Mouse (Mus musculus) left cerebral cortex, postnatal 4 days (tissue): Measurements from ENCODE around the gene Wnt1. TPM values are rescaled to one million over a fixed set of nuclear protein-coding genes. Genes with fewer than 3 reads are reported as not detected.

Experiments used
- DNase-seq: peaks from one replicate; pipeline ENCODE4 v3.0.0-alpha.2; 2022
- intact Hi-C: fragments of 180-260 bp; cut with DNase I; formaldehyde crosslinking; loops from one replicate; pipeline ENCODE4 v1.15.1; 2025
- total RNA-seq, 2 experiments: library from RNA; stranded (reverse); gene quantifications; 2 replicates each; pipeline ENCODE4 v1.2.3; 2021

Wnt1 gene
- total RNA-seq, 2 experiments from 2014 or later = not detected

DNA sequence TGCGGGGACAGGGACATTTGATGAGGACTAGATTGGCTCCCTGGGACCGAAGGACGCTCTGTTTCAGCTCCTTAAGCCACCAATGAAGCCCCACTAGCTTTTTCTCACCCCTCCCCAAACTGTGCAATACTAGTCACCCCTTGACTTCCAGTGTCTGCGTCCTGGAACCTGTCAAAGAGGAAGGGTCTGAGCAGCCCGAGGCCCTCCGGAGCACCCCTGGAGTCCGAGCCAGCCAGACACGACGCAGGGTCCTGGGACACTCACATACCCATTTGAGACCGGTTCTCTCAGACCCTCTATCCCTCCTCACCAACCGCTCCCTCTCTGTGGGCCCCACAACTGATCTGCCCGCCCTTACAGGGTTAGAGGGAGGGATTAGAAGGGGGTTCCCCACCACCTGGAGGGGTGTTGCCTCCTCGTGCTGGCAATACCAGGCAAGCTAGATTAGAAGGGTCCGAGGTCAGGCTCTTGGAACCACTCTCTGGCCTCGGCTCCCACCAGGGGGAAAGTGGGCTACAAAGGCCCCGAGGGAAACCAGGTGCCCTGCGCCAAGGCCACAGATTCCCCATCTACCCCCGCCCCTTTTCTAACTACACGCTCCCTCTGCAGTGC lies 12.5 kb upstream of the Wnt1 start:
- intact Hi-C loops = no loop called here
- DNase-seq = no peak

DNA sequence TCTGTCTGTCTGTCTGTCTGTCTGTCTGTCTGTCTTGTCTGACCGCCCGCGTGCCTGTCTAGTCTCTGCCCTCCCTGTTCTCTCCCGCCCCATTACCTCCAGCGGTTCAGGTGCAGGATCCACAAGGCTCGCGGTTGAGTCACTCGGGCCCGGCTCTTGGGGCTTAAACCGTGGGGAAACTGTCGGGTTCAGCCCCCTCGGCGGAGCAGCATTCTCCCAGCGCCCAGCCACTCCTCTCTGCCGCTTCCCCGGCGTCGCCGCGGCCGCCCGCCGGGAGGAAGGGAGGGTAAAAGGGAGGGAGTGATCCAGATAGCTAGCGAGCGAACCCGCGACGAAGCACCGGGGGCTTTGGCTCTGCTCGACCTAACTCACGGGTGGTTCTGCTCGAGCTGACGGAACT lies 11.9 kb upstream of the Wnt1 start, which contains the start of gene Wnt10b:
Wnt10b (minus strand) TSS at position 389 of the 400 bp plus-strand sequence.
- intact Hi-C loops = no loop called here
- no peak for DNase-seq

DNA sequence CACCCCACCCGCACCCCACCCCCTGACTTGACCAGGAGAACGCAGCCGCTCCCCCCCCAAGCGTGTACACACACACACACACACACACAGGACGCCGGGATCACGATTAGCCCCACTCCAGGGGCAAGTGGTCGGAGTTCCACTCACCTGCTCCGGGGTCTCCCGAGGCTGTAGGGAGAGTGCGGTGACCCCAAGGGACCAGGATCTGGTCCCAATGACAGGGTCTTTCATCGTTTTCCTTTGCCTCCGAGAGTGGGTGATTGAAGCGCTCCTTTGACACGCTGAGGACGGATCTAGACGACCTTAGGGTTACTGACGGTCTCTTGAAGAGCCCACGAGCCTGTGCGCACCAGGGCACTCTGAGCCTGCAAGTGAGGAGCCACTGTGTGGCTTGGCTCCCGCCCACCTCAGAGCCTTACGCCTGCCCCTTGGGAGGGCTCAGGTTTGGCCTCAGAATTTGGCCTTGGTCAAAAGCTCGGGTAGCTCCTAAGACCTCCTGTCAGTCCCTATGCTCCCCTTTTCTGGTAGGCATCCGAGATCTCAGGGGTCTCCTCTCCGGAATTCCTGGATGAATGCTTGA lies 11.4 kb upstream of the Wnt1 start:
- DNase-seq = no peak
- intact Hi-C loops = no loop called here

DNA sequence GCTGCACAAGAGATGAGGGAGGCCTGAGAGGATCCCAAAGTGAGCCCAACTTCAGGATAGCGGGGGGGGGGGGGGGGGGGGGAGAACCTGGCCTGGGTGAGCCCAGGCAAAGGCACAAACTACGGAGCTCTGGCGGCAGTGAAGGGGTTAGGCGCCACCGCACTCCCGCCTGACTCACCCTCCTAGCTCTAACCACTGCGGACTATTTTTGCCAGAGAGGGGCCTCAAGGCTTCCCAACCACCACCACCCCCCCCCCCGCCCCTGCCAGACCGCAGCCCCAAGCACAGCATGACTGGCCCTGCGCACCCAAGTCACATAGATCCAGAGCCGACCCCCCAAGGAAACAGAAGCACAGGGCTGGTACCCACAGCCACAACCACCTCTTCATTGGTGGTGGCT lies 10.9 kb upstream of the Wnt1 start:
- intact Hi-C loops = no loop called here
- no peak for DNase-seq

DNA sequence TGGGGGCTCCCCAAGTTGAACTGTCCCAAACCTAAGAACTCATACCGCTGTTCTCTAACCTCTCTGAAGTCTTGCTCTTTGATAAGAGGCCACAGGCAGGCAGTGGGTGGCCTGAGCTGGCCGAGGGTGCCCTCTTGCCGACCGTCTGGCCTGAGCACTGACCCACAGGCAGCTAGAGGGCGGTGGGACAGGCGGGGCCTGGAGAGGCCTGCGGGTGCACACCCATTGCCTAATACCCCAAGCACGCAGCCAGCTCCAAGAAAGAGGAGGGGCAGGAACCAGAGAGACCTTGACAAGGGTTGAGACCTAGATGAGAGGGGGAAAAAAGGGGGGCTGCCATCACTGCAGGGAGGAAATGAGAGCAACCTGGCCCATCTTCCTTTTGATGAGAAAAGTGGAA lies 9.6 kb upstream of the Wnt1 start:
- intact Hi-C loops = no loop called here
- no peak for DNase-seq

DNA sequence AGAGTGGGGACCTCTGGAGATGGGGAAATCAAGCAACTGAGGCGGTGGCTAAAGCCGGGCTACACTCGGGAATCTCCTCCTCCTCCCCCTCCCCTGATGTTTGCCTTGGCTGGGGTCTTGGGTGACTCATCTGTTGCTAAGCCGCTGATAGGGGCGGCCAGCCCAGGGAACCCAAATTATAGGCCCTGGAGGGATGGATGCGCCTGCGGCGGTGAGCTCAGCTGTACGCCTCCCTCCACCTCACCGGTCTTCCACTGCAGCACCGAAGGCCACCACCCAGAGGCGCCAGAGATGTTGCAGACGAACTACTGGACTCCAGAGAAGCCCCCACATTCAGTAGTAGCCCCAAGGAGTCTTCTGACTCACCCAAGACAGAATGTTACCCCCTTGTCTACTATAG lies 9.1 kb upstream of the Wnt1 start:
- intact Hi-C loops = no loop called here
- DNase-seq = no peak

DNA sequence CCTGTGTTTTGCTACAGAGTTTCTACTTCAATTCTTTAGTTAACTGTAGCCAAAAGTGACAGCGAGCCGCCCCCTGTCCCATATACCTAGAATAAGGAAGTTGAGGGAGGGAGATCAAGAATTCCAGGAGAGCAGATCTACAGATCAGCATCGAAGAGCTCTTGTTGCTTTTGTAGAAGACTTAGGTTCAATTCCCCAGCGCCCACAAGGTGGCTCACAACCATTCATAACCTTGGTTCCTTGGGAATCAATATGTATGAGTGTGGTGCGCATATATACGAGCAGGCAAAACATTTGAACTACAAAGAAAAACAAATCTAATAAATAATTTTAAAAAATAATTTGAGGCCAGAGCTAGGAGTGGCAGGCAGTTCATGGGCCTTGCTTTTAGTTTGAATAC lies 8.5 kb upstream of the Wnt1 start:
- intact Hi-C loops = no loop called here
- DNase-seq = no peak

DNA sequence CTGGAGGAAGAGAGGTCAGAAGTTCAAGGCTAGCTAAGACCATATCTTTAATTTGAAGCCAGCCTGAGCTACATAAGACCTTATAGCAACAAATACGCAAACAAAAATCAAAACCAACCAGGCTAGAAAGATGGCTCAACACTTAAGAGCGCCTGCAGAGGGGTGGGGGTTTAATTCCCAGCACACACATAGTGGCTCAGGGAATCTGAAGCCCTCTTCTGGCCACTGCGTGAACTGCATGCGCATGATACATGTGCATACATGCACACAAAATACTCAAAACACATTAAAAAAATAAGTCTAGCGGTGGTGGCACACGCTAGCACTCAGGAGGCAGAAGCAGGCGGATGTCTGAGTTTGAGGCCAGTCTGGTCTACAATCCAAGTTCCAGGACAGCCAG lies 3.9 kb upstream of the Wnt1 start:
- intact Hi-C loops = no loop called here
- no peak for DNase-seq

DNA sequence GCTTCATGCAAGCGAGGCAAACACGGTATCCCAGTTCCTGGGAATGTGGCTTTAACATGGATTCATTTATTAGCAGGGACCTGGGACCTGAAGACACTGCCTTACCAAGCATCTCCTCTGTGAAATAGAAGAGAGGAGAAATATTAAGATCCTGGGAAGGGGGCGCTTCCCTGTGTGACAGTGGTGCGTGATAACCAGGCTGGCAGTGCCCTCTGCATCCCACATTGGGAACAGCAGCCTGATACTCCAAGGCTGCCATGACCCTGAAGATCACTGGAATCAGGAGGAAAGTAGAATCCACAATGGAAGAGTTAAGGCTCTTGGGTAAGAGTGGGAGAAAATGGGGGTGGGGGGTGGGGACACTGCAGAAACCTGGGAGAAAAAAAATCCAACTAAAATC lies 1.7 kb upstream of the Wnt1 start:
- no peak for DNase-seq
- intact Hi-C loops = no loop called here

DNA sequence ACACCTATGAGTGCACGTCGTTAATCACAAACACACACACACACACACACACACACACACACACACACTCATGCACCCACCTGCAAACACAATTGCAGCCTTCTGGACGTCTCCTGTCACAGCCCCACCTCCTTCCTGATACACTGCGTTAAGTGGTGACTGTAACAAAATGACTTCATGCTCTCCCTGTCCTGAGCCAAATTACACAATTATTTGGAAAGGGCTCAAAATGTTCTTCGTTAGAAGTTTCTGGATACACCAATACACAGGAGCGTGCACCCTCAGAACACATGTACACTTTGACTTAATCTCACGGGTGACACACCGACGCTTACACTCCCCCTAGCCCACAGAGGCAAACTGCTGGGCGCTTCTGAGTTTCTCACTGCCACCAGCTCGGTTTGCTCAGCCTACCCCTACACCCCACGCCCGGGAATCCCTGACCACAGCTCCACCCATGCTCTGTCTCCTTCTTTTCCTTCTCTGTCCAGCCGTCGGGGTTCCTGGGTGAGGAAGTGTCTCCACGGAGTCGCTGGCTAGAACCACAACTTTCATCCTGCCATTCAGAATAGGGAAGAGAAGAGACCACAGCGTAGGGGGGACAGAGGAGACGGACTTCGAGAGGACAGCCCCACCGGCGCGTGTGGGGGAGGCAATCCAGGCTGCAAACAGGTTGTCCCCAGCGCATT lies 541 bp upstream of the Wnt1 start:
- intact Hi-C loops = no loop called here
- no peak for DNase-seq

DNA sequence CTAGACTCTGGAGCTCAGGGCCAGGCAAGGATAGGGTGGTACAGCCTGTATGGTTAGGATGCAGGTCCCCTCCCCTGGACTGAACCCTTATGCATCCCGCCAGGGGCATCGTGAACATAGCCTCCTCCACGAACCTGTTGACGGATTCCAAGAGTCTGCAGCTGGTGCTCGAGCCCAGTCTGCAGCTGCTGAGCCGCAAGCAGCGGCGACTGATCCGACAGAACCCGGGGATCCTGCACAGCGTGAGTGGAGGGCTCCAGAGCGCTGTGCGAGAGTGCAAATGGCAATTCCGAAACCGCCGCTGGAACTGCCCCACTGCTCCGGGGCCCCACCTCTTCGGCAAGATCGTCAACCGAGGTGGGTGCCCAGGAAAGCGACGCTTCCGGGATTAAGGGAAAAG lies 1.1 kb downstream of the Wnt1 start:
- DNase-seq = no peak
- intact Hi-C loops = loop anchor here (10.0 kb wide), 1 partner anchor 216 kb away; the partner anchor contains the start of genes 4930415O20Rik and Ccnt1

DNA sequence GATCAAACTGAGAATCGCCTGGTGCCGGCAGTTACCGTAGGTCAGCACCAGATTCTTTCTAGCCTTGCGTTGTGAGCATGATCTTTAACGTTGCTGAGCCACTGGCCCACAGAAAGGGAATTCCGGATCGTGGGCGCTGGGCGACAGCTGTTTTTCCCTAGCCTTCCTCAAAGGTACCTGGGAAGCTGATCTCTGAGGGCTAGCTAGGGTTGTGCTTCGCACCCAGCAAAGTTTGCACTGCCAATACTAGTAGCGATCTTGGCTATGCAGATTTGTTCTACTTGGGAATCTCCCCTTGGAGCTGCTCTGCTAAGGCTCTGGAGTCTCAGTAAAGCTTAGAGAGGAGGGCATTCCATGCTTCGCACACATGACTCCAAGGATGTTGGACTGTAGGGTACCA lies 1.6 kb downstream of the Wnt1 start:
- intact Hi-C loops = loop anchor here (10.0 kb wide), 1 partner anchor 216 kb away; the partner anchor contains the start of genes 4930415O20Rik and Ccnt1
- no peak for DNase-seq

DNA sequence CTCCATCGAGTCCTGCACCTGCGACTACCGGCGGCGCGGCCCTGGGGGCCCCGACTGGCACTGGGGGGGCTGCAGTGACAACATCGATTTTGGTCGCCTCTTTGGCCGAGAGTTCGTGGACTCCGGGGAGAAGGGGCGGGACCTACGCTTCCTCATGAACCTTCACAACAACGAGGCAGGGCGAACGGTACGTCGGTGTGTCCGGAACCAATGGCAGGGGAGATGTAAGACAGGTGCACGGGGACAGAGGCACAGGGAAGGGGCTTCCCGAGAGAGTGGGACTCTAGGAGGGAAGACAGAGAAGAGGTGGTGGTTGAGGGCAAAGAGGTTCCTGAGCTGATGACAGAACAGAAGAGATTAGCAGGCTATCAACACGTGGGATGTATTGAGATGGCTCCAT lies 2.1 kb downstream of the Wnt1 start:
- intact Hi-C loops = loop anchor here (10.0 kb wide), 1 partner anchor 217 kb away; the partner anchor contains the start of genes 4930415O20Rik and Ccnt1
- no peak for DNase-seq

DNA sequence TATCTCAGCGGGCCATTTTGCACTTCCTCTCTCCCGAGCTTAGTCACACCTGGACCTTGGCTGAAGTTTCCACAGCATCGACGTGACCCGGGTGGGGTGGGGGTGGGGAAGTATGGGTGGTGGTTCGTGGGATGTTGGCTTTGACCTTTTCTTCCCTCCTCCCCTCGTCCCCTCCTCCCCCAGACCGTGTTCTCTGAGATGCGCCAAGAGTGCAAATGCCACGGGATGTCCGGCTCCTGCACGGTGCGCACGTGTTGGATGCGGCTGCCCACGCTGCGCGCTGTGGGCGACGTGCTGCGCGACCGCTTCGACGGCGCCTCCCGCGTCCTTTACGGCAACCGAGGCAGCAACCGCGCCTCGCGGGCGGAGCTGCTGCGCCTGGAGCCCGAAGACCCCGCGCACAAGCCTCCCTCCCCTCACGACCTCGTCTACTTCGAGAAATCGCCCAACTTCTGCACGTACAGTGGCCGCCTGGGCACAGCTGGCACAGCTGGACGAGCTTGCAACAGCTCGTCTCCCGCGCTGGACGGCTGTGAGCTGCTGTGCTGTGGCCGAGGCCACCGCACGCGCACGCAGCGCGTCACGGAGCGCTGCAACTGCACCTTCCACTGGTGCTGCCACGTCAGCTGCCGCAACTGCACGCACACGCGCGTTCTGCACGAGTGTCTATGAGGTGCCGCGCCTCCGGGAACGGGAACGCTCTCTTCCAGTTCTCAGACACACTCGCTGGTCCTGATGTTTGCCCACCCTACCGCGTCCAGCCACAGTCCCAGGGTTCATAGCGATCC lies 2.8 kb downstream of the Wnt1 start:
- no peak for DNase-seq
- intact Hi-C loops = loop anchor here (10.0 kb wide), 1 partner anchor 218 kb away; the partner anchor contains the start of genes 4930415O20Rik and Ccnt1

DNA sequence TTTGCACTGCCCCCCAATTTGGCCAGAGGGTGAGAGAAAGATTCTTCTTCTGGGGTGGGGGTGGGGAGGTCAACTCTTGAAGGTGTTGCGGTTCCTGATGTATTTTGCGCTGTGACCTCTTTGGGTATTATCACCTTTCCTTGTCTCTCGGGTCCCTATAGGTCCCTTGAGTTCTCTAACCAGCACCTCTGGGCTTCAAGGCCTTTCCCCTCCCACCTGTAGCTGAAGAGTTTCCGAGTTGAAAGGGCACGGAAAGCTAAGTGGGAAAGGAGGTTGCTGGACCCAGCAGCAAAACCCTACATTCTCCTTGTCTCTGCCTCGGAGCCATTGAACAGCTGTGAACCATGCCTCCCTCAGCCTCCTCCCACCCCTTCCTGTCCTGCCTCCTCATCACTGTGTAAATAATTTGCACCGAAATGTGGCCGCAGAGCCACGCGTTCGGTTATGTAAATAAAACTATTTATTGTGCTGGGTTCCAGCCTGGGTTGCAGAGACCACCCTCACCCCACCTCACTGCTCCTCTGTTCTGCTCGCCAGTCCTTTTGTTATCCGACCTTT lies 3.6 kb downstream of the Wnt1 start:
- no peak for DNase-seq
- intact Hi-C loops = loop anchor here (10.0 kb wide), 1 partner anchor 218 kb away; the partner anchor contains the start of genes 4930415O20Rik and Ccnt1

DNA sequence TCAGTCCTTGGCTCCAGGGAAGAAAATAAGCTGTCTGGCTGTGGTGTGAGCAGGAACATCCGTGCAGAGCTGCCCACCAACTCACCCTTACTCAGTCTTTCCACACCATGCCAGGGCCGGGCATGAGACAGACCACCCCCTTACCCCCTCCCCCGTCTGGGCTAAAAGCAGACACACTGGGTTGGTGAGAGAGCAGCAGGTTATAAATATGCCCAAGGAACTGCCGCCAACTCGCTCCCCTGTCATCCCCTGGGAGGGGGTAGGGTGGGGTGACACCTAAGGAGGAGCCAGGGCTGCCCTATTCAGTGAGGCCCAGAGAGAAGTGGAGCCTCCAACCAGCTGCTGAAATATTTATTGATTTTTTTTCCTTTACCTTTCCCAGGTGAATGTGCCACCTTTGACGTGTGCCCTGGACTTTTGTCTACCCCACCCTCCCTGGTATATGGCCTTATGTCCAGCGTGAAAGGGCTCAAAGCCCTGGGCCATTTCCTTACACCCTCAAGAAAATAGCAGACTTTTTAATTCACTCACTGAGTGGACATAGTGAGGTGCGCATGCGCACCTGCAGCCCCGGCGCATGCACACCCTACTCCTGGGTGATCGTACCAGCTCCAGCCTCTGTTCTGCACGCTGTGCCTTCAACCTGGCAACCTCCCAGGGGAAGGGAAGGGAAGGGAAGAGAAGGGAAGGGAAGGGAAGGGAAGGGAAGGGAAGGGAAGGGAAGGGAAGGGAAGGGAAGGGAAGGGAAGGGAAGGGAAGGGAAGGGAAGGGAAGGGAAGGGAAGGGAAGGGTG lies 7.3 kb downstream of the Wnt1 start:
- no peak for DNase-seq

DNA sequence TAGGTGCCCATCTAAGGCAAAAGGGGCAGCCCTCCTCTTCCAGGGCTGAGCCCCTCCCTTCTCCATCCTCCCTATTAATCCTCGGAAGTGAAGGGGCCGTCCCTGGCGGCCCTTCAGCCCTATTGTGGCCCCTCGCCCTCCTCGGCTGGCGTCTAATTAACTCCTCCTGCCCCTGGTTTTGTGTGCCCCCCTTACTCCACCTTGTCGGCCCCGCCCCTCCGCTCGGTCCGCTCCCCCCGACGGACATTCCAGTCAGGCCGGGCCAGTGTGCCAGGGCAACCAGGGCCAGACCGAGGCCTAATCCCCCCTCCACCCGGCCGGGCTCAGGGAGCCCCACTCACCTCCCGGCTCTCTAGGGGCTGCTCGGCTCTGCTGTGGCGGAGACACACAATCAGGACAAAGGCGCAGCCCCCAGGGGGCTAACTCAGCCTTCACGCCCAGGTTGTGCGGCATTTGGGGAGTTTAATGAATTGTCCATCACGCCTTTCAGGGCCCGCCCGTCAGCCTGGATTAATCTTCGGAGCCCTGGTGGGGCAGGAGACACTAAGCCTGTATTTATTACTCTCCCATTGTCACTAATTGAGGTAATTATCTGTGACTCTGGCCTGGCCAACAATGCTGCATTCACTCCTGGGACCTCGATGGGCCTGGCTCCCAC lies 8.3 kb downstream of the Wnt1 start:
- DNase-seq = peak; percentile 39
- intact Hi-C loops = loop anchor here (5.0 to 10.0 kb wide), 2 partner anchors 136 to 223 kb away; partner anchors contain the start of genes 4930415O20Rik, Ccnt1 and Ddx23

More for the DNA sequence above, 7.3 kb downstream of the Wnt1 start:
- intact Hi-C loops = loop anchor here (5.0 to 10.0 kb wide), 2 partner anchors 135 to 222 kb away; partner anchors contain the start of genes 4930415O20Rik, Ccnt1 and Ddx23

DNA sequence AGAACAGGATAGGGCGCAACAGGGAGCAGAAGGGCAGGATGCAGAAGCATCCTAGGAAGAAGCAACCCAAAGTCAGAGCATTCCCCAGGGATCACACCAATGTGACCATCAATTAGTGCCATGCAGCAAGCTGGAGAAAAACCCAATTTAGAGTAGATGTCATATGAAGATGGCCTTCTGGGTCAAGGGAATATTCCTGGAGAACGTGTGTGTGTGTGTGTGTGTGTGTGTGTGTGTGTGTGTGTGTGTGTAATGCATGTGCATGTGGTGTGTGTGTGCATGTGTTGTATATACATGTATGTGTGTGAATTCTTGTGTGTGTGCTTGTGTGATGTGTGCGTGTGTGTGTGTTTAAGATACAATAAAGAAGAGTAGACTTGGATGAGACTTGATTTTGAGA lies 9.2 kb downstream of the Wnt1 start:
- intact Hi-C loops = loop anchor here (5.0 to 10.0 kb wide), 2 partner anchors 137 to 224 kb away; partner anchors contain the start of genes 4930415O20Rik, Ccnt1 and Ddx23
- DNase-seq = no peak

DNA sequence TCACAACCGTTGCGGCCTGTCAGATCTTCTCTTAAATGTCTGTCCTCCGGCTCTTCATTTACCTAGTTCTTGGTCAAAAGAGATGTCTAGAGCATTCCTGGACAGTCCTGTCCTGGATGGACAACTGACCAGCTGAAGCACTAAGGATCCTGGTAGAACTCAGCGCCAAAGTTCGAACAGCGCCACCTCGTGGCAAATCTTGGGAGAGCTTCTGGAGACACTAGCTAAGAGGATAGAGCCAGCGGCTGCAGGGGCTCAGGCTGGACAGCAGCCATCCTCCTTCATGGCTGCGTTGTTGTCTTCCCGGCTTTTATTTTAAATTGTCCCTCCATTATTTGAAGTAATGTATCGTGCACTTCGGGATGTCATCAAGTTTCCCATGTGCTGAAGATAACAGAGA lies 9.7 kb downstream of the Wnt1 start:
- DNase-seq = peak; percentile 85
- intact Hi-C loops = loop anchor here (5.0 to 10.0 kb wide), 2 partner anchors 137 to 225 kb away; partner anchors contain the start of genes 4930415O20Rik, Ccnt1 and Ddx23
